Mouse (Mus musculus): ENCODE results near the gene Large1.

DNA sequence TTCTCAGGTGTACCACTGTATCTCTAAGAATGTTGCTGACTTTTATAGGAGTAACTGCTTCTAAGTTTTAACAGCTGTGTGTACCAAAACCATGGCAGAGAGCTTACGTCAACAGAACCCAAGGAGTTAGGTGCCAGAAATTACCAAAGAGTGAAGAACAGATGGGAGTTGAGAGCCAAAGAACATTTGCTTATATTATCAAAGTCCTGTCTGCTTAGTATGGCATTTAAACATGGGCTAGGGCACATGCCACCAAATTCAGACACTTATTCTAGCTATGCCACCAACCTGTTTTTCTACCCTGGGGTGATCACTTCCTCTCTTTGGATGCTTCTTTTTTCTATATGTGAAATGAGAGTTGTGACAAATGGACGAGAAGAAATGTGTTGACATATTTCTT lies 479.9 kb downstream of the Large1 start:
- no peak for TF ChIP-seq CTCF (IDR thresholded peaks at IDR 0.05; ENCODE audit: low read depth)
- no peak for TF ChIP-seq EP300 (optimal IDR thresholded peaks at IDR 0.05)

Data from stomach, postnatal 0 days (tissue).